Mouse (Mus musculus) MEL (cell line): ENCODE measurements around the gene Txnip. TPM values are rescaled to one million over a fixed set of nuclear protein-coding genes. Genes with fewer than 3 reads are reported as not detected.

Experiments used
- DNase-seq: peaks from one replicate; pipeline ENCODE4 v3.0.0; 2011; ENCODE audit warnings: low read depth, low spot score
- H3K27ac ChIP-seq: 2 replicates; pipeline ENCODE4 v1.5.1; 2012; ENCODE audit warnings: low read depth, mild to moderate bottlenecking, control low read depth, low read length, moderate library complexity; ENCODE audit not compliant: control insufficient read depth
- H3K27me3 ChIP-seq, 2 experiments: fragments of 150-350 bp in 1 of 2; sonication (generic) in 1 of 2; 2 replicates each; pipeline ENCODE4 v1.6.1; 2012; ENCODE audit warnings: low read length in 2 of 2, mild to moderate bottlenecking in 2 of 2, improper control_type of control experiment in 1 of 2, moderate library complexity in 1 of 2; ENCODE audit not compliant: insufficient read depth in 2 of 2, control insufficient read depth in 1 of 2
- H3K36me3 ChIP-seq, 2 experiments: 2 replicates each; pipeline ENCODE4 v1.6.1; 2012 to 2014; ENCODE audit warnings: low read length in 2 of 2, improper control_type of control experiment in 1 of 2, inconsistent platforms in 1 of 2, mild to moderate bottlenecking in 1 of 2; ENCODE audit not compliant: insufficient read depth in 2 of 2, control insufficient read depth in 1 of 2
- H3K4me1 ChIP-seq, 2 experiments: fragments of 150-350 bp in 1 of 2; sonication (generic) in 1 of 2; 2 replicates each; pipeline ENCODE4 v1.6.1; 2012; ENCODE audit warnings: low read length in 2 of 2, improper control_type of control experiment in 1 of 2, mild to moderate bottlenecking in 1 of 2; ENCODE audit not compliant: insufficient read depth in 2 of 2, control insufficient read depth in 1 of 2
- H3K4me3 ChIP-seq, 2 experiments: fragments of 150-350 bp in 1 of 2; sonication (generic) in 1 of 2; 2 replicates each; pipeline ENCODE4 v1.5.1; 2012; ENCODE audit warnings: low read depth in 2 of 2, low read length in 2 of 2, mild to moderate bottlenecking in 2 of 2, moderate library complexity in 2 of 2, control low read depth in 1 of 2, improper control_type of control experiment in 1 of 2; ENCODE audit not compliant: control insufficient read depth in 1 of 2, insufficient read depth in 1 of 2
- H3K79me2 ChIP-seq: 2 replicates; pipeline ENCODE4 v1.6.1; 2012; ENCODE audit warnings: mild to moderate bottlenecking, low read length, moderate library complexity; ENCODE audit not compliant: control insufficient read depth, poor library complexity, insufficient read depth
- H3K9ac ChIP-seq: 2 replicates; pipeline ENCODE4 v1.6.1; 2012; ENCODE audit warnings: low read depth, mild to moderate bottlenecking, control low read depth, low read length, moderate library complexity; ENCODE audit not compliant: control insufficient read depth, poor library complexity, severe bottlenecking
- H3K9me3 ChIP-seq: fragments of 150-350 bp; sonication (generic); replicated peaks from 2 replicates; pipeline ENCODE4 v1.6.1; 2012; ENCODE audit warnings: mild to moderate bottlenecking, low read length, improper control_type of control experiment, moderate library complexity; ENCODE audit not compliant: insufficient read depth
- CTCF ChIP-seq, 3 experiments: IDR thresholded peaks in 2 of 3; conservative IDR thresholded peaks in 1 of 3; 2 replicates each; pipeline ENCODE4 v1.5.1; 2011 to 2012; ENCODE audit warnings: low read length in 3 of 3, low read depth in 2 of 3, mild to moderate bottlenecking in 2 of 3, improper control_type of control experiment in 1 of 3, inconsistent platforms in 1 of 3, mixed read lengths in 1 of 3, moderate library complexity in 1 of 3; ENCODE audit not compliant: control insufficient read depth in 1 of 3, insufficient read depth in 1 of 3, poor library complexity in 1 of 3, severe bottlenecking in 1 of 3
- MAFK ChIP-seq: IDR thresholded peaks from 2 replicates; pipeline ENCODE4 v1.6.1; 2011; ENCODE audit warnings: low read depth, mild to moderate bottlenecking, low read length, improper control_type of control experiment, borderline replicate concordance
- MYB ChIP-seq: IDR thresholded peaks from 2 replicates; pipeline ENCODE4 v1.6.1; 2011; ENCODE audit warnings: mild to moderate bottlenecking, low read depth, low read length, improper control_type of control experiment
- POLR2AphosphoS5 ChIP-seq: IDR thresholded peaks from 2 replicates; pipeline ENCODE4 v1.6.1; 2012; ENCODE audit warnings: low read depth, borderline replicate concordance, mild to moderate bottlenecking, inconsistent platforms, low read length, moderate library complexity, mixed read lengths
- TAL1 ChIP-seq: IDR thresholded peaks from 2 replicates; pipeline ENCODE4 v1.6.1; 2012; ENCODE audit warnings: mild to moderate bottlenecking, inconsistent platforms, low read length, moderate library complexity, mixed read lengths
- USF1 ChIP-seq: IDR thresholded peaks from 2 replicates; pipeline ENCODE4 v1.6.1; 2014; ENCODE audit warnings: low read depth, mild to moderate bottlenecking, inconsistent platforms, low read length, improper control_type of control experiment, moderate library complexity
- ZMIZ1 ChIP-seq: IDR thresholded peaks from 2 replicates; pipeline ENCODE4 v1.6.1; 2012; ENCODE audit warnings: low read depth, mild to moderate bottlenecking, inconsistent platforms, low read length, improper control_type of control experiment, moderate library complexity
- polyA plus RNA-seq, 2 experiments: library from polyadenylated mRNA; stranded (reverse) in 1 of 2; unstranded in 1 of 2; fragments of >175 nt in 1 of 2; fragments of >200 nt in 1 of 2; gene quantifications; 2 replicates each; pipeline versions ENCODE4 v1.2.1 to v1.2.4; 2012; ENCODE audit warnings: low replicate concordance in 2 of 2, low read depth in 1 of 2; ENCODE audit not compliant: insufficient read length in 2 of 2, insufficient read depth in 1 of 2, missing spikeins in 1 of 2
- total RNA-seq: library from RNA; depleted of rRNA; stranded (reverse); fragments of 300-350 nt; gene quantifications from 2 replicates; pipeline ENCODE4 v1.2.3, GENCODE M21; 2012

The Txnip gene
- total and polyA plus RNA-seq, 3 experiments: 183 to 1,680 (median 237) TPM

GRCm38 (mm10) chr3:96563911-96564632 is 6.3 kb downstream of the Txnip start:
- Histone ChIP-seq H3K27me3 (no peaks in the 10 kb centered on the region), H3K9me3 (no peaks in the 10 kb centered on the region), H3K27ac (peak overlapping the region; percentile 89), H3K9ac (peak overlapping the region; percentile 65), H3K4me3 (peak overlapping the region; percentile 55 to 59; a peak in 3 of 4 replicates), H3K4me1 (peaks cover 14 to 38% of the 10 kb centered on the region in 2 experiments), H3K79me2 (peaks cover 28% of the 10 kb centered on the region), H3K36me3 (peaks cover 11 to 36% of the 10 kb centered on the region in 2 experiments)
- no peak for DNase-seq
- TF ChIP-seq USF1 (no peak), POLR2AphosphoS5 (peak; percentile 14; the same call in 1 of the 2 replicates), MAFK (no peak)

DNA sequence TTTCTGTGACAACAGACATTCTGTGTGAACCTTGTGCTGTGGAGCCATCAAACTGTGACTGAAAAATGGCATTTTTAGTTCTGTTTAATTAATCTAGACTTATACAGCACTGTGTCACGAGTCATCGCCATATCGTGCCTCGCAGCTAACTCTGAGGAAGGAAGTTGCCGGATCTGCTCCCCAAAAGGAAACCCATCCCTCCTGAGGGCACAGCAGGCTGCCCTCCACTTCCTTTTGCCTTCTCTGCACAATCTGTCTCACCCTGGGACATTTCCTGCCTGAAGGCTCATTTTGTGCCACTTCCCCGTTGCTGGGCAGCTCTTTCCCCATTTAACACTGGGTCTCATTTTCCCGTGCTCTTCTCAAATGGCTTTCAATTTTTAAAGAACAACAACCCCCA is 6.9 kb downstream of the Txnip start:
- H3K79me2 ChIP-seq: peaks cover 22% of the 10 kb centered on the region
- DNase-seq: peak; percentile 93
- H3K4me3 ChIP-seq: peak overlapping the region; percentile 55 to 59
- no peaks in the 10 kb centered on the region for H3K27me3 ChIP-seq
- H3K4me1 ChIP-seq: peaks cover 14 to 38% of the 10 kb centered on the region in 2 experiments
- peaks cover 9 to 36% of the 10 kb centered on the region in 2 experiments; a peak in 3 of 4 replicates for H3K36me3 ChIP-seq
- H3K27ac ChIP-seq: peak overlapping the region; percentile 89
- no peaks in the 10 kb centered on the region for H3K9me3 ChIP-seq
- TF ChIP-seq TAL1 (peak; percentile 83), POLR2AphosphoS5 (peak; percentile 81; the same call in 1 of the 2 replicates), MAFK (no peak)
- H3K9ac ChIP-seq: peak overlapping the region; percentile 65

DNA sequence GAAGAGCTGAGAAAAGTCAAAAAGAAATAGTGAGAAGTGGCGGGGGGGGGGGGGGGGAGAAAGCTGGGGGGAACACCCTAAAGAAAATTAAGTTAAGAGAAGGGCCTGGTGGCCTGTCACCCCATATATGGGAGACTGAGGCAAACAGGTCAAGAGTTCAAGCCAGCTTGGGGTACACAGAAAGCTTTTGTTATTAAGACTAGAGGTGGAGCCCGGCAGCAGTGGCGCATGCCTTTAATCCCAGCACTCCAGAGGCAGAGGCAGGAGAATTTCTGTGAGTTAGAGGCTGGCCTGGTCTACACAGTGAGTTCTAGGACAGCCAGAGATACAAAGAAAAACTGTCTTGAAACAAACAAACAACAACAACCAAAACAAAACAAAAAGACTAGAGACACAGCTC is 7.3 kb downstream of the Txnip start:
- H3K4me3 ChIP-seq: peak overlapping the region in 1 of 2 experiments; percentile 59; a peak in 3 of 4 replicates
- DNase-seq: no peak
- TF ChIP-seq CTCF (IDR thresholded peaks at IDR 0.05 in 2 of 3, conservative IDR thresholded peaks at IDR 0.05 in 1 of 3; ENCODE audit: control insufficient read depth in 1 of 3, insufficient read depth in 1 of 3, low read depth in 2 of 3, low read length in 3 of 3, poor library complexity in 1 of 3, severe bottlenecking in 1 of 3) (no peak), MYB (no peak), ZMIZ1 (no peak)
- TF ChIP-seq, all 39 proteins: peak for 0
- H3K27me3 ChIP-seq: no peaks in the 10 kb centered on the region
- H3K9ac ChIP-seq: peak overlapping the region; percentile 65
- peaks cover 6 to 33% of the 10 kb centered on the region in 2 experiments; a peak in 3 of 4 replicates for H3K36me3 ChIP-seq
- H3K4me1 ChIP-seq: peaks cover 14 to 38% of the 10 kb centered on the region in 2 experiments
- H3K9me3 ChIP-seq: no peaks in the 10 kb centered on the region
- peak overlapping the region; percentile 89 for H3K27ac ChIP-seq
- H3K79me2 ChIP-seq: peaks cover 17% of the 10 kb centered on the region
